Mouse (Mus musculus) forebrain, embryonic 15.5 days (tissue): ENCODE measurements around the gene Usp21. TPM values are rescaled to one million over a fixed set of nuclear protein-coding genes. Genes with fewer than 3 reads are reported as not detected.

Experiments used
- ATAC-seq: fragments of 200-750 bp; cut with Nextera tagmentation; replicated peaks from 2 replicates; pipeline ENCODE4 v1.8.0; 2017; ENCODE audit warnings: mild to moderate bottlenecking, moderate TSS enrichment, moderate library complexity
- H3K27ac ChIP-seq: fragments of 300-500 bp; sonication (generic); replicated peaks from 2 replicates; pipeline ENCODE4 v1.5.1; 2015; ENCODE audit warnings: mild to moderate bottlenecking, inconsistent platforms
- H3K27me3 ChIP-seq: fragments of 300-500 bp; sonication (generic); 2 replicates; pipeline ENCODE4 v1.6.1; 2015; ENCODE audit warnings: inconsistent platforms
- H3K36me3 ChIP-seq: fragments of 300-500 bp; sonication (generic); 2 replicates; pipeline ENCODE4 v1.6.1; 2015; ENCODE audit warnings: mild to moderate bottlenecking, inconsistent platforms
- H3K4me1 ChIP-seq: fragments of 300-500 bp; sonication (generic); 2 replicates; pipeline ENCODE4 v1.6.1; 2015; ENCODE audit warnings: inconsistent platforms
- H3K4me2 ChIP-seq: fragments of 300-500 bp; sonication (generic); replicated peaks from 2 replicates; pipeline ENCODE4 v1.6.1; 2015; ENCODE audit warnings: mild to moderate bottlenecking, inconsistent platforms
- H3K4me3 ChIP-seq: fragments of 300-500 bp; sonication (generic); 2 replicates; pipeline ENCODE4 v1.5.1; 2015; ENCODE audit warnings: mild to moderate bottlenecking, inconsistent platforms
- H3K9ac ChIP-seq: fragments of 300-500 bp; sonication (generic); replicated peaks from 2 replicates; pipeline ENCODE4 v1.6.1; 2015; ENCODE audit warnings: mild to moderate bottlenecking, inconsistent platforms
- H3K9me3 ChIP-seq: fragments of 300-500 bp; sonication (generic); 2 replicates; pipeline ENCODE4 v1.6.1; 2016; ENCODE audit warnings: inconsistent platforms
- WGBS: fragments of 180-500 bp; shearing (Covaris S2); methylation state at CpG from one replicate; pipeline ENCODE4 v1.1.7; 2015; ENCODE audit warnings: mixed read lengths; 5-methylcytosine and 5-hydroxymethylcytosine counted together
- polyA plus RNA-seq: library from polyadenylated mRNA; unstranded; fragments of >200 nt; fragmentation: Nextera tagmentation; extraction: Ambion mirVana; gene quantifications from 2 replicates; pipeline ENCODE4 v1.2.1, GENCODE M21; 2015

The Usp21 gene
- polyA plus RNA-seq, 1 experiment from 2014 or later, result 132 TPM

DNA sequence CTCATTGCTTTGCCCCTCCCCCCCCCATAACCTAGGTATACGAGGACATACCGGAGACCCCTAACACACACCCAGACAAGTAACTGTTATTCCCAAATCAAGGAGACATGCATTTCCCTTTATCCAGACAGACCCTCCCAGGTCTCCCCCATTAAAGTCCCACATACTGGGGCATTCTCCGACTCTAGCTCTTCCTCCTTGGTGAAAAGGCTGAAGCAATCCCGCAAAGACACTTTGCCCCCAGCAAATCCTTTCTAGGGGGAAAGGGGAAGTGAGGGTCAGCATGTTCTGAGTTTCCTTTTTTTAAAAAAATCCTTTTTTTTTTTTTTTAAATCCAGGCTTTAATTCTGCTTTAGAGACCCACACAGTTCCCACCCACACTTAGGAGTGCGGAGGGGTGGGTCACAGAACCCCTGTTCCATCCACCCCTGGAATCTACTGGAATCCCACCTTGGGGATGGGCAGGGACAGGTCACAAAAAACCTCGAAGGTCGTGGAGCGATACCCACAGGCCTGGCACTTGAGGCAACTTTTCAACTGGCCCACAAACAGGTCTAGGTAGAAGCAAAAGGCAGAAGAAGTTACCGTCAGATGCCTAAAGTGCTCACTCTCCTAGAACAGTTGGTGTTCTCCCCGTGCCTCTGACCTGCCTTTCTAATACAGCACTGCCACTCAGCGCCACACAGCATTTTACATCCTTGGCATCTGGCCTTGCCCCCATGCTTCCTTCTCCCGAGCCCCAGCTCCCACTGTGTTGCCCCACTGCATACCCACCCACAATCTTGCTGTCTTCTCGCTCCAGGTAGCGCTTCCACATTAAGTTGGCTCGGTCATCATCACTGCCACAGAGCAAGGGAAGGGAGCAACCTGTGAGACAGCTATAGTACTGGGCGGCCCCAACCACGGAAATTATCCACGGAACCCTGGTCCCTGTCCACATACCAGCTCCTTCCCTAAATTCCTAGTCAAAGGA, 4.3 kb downstream of the Usp21 start:
- Histone ChIP-seq H3K9me3 (no peaks in the 10 kb centered on the region), H3K27me3 (no peaks in the 10 kb centered on the region), H3K9ac (no peak overlapping the region), H3K4me2 (no peak overlapping the region), H3K4me1 (peaks cover 51% of the 10 kb centered on the region), H3K36me3 (peaks cover 24% of the 10 kb centered on the region), H3K27ac (no peak overlapping the region), H3K4me3 (no peak overlapping the region)
- WGBS, result 92% methylated on average over 18 of the region's 18 CpGs
- ATAC-seq, result no peak

DNA sequence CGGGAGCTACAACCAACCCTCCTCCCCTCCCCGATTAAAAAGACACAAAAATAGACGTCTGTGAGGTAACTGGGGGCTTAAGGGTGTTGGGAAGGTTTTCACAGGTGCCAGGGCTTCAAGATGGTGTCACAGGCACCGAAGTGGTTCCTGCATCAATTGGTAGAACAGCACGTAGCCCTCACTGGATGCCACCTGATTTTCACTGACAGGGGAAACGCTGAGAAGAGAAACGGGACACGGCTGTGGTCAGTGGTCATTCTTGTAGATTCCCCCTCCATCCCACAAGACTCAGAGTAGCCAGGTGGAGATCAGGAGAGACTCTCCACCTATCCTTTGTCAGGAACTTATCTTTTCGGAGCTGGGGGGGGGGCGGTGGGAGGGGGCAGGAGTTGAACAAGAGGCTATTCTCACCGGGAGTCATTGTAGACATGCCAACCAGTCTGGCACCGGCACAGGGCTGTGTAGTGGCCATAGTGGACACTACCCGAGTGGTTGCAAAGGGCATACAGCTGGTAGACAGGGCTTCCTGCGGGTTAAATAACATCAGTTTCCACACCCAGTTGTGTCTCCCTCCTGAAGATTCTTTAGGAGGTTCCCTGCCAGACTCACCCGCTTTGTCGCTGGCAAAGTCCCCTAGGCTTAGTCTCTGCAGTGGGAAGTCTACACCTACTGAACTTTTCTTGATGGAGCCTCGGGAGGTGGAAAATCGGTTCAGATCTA, 5.5 kb downstream of the Usp21 start:
- Histone ChIP-seq H3K4me1 (peaks cover 46% of the 10 kb centered on the region), H3K4me3 (no peak overlapping the region)

GRCm38 (mm10) chr1:171281528-171281923, 6.3 kb downstream of the Usp21 start:
- 2% methylated on average over 10 of the region's 10 CpGs for WGBS
- Histone ChIP-seq H3K4me2 (peak overlapping the region; percentile 80), H3K4me3 (peak overlapping the region; percentile 55), H3K27ac (peak overlapping the region; percentile 79), H3K9me3 (no peaks in the 10 kb centered on the region), H3K9ac (peak overlapping the region; percentile 45), H3K27me3 (no peaks in the 10 kb centered on the region), H3K4me1 (peaks cover 39% of the 10 kb centered on the region), H3K36me3 (peaks cover 41% of the 10 kb centered on the region)
- peak; percentile 41 for ATAC-seq

More for the DNA sequence above, 5.5 kb downstream of the Usp21 start:
- 76% methylated on average over 18 of the region's 18 CpGs for WGBS
- H3K9ac ChIP-seq, result no peak overlapping the region
- H3K27ac ChIP-seq, result no peak overlapping the region
- ATAC-seq, result no peak
- no peak overlapping the region for H3K4me2 ChIP-seq
- no peaks in the 10 kb centered on the region for H3K9me3 ChIP-seq
- no peaks in the 10 kb centered on the region for H3K27me3 ChIP-seq
- peaks cover 34% of the 10 kb centered on the region for H3K36me3 ChIP-seq

- Histone ChIP-seq H3K36me3 (peaks cover 43% of the 10 kb centered on the region), H3K9ac (peak within 1 kb of the TSS; percentile 60), H3K4me3 (peak within 1 kb of the TSS; percentile 55), H3K27ac (peak within 1 kb of the TSS; percentile 79), H3K4me2 (peak within 1 kb of the TSS; percentile 80), H3K4me1 (peaks cover 34% of the 10 kb centered on the region), H3K9me3 (no peaks in the 10 kb centered on the region), H3K27me3 (no peaks in the 10 kb centered on the region)
- 0% methylated on average over 26 of the region's 26 CpGs for WGBS
- ATAC-seq, result peak; percentile 99
Observed at GRCm38 (mm10) chr1:171280916-171281527, 6.8 kb downstream of the Usp21 start, which contains the start of gene Ppox. Gene Ppox, minus strand, starts transcription at chr1:171281186.

DNA sequence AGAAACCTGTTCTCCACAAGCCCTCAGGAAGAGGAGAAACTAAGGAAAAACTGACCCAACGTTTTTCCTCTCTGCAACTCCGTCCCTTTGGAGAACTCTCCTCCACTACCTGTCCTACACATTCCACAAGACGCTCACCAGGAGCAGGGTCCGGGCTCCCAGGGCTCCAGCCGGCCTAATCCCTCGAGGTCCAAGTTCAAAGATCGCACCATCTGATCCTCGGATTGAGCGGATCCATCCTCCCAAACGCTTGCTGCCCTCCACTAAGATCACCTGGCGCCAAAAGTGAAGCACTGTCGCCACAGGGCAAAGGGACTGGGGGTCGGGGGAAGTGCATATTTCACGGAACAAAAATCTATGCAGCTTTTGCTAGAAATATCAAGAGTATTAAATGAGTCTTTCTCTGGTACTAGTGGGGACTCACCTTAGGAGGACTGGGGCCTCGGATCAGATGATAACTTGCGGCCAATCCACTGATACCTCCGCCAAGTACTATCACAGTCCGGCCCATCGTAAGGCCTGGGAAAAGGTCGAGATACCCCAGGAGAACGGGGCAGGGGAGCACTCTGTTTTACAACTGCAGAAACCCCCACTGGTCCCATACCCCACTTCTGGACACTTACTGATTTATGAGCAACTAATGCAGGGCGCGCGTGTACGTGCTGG, 7.4 kb downstream of the Usp21 start:
- Histone ChIP-seq H3K27me3 (no peaks in the 10 kb centered on the region), H3K36me3 (peaks cover 46% of the 10 kb centered on the region), H3K4me3 (peak overlapping the region; percentile 55), H3K27ac (no peak overlapping the region), H3K9ac (peak overlapping the region; percentile 60), H3K4me2 (peak overlapping the region; percentile 80), H3K9me3 (no peaks in the 10 kb centered on the region), H3K4me1 (peaks cover 28% of the 10 kb centered on the region)
- ATAC-seq, result no peak; the same call in 1 of the 2 replicates
- WGBS, result 1% methylated on average over 25 of the region's 25 CpGs

DNA sequence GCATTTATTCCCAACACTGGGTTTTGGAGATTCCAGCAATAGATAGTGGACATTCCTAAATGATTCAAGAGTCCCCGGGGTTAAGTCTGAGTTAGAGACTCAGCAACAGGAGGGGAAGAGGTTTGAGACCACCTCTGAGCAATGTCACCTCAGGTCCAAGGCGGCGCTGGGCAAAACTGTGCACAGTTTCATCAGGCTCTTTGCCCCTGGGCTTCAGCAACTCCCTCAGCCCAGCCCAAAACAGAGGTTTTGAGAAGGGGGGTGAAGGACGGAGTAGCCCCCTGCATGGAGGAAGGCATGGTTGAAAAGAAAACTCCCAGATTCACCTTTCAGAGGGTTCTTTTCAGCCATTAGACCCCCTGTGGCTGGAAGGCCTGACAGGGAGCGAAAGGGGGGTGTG, 8.1 kb downstream of the Usp21 start:
- Histone ChIP-seq H3K4me3 (peak overlapping the region; percentile 55), H3K9me3 (no peaks in the 10 kb centered on the region), H3K27me3 (no peaks in the 10 kb centered on the region), H3K27ac (no peak overlapping the region), H3K9ac (peak overlapping the region; percentile 60; the same call in 1 of the 2 replicates), H3K4me2 (peak overlapping the region; percentile 80), H3K4me1 (peaks cover 25% of the 10 kb centered on the region), H3K36me3 (peaks cover 52% of the 10 kb centered on the region)
- ATAC-seq, result no peak
- WGBS, result 67% methylated on average over 5 of the region's 5 CpGs

GRCm38 (mm10) chr1:171279012-171279705, 8.6 kb downstream of the Usp21 start:
- 92% methylated on average over 14 of the region's 14 CpGs for WGBS
- ATAC-seq, result no peak
- H3K36me3 ChIP-seq, result peaks cover 54% of the 10 kb centered on the region
- no peak overlapping the region for H3K9ac ChIP-seq
- peaks cover 25% of the 10 kb centered on the region for H3K4me1 ChIP-seq
- no peak overlapping the region for H3K4me2 ChIP-seq
- H3K4me3 ChIP-seq, result no peak overlapping the region
- no peak overlapping the region for H3K27ac ChIP-seq
- H3K27me3 ChIP-seq, result no peaks in the 10 kb centered on the region
- H3K9me3 ChIP-seq, result no peaks in the 10 kb centered on the region

GRCm38 (mm10) chr1:171278436-171278835, 9.4 kb downstream of the Usp21 start:
- H3K36me3 ChIP-seq, result peaks cover 56% of the 10 kb centered on the region
- H3K4me3 ChIP-seq, result no peak overlapping the region
- H3K9ac ChIP-seq, result no peak overlapping the region
- no peak overlapping the region for H3K4me2 ChIP-seq
- H3K4me1 ChIP-seq, result peaks cover 25% of the 10 kb centered on the region
- H3K27ac ChIP-seq, result no peak overlapping the region
- no peaks in the 10 kb centered on the region for H3K27me3 ChIP-seq
- no peaks in the 10 kb centered on the region for H3K9me3 ChIP-seq
- no peak for ATAC-seq
- WGBS, result 94% methylated on average over 8 of the region's 8 CpGs

DNA sequence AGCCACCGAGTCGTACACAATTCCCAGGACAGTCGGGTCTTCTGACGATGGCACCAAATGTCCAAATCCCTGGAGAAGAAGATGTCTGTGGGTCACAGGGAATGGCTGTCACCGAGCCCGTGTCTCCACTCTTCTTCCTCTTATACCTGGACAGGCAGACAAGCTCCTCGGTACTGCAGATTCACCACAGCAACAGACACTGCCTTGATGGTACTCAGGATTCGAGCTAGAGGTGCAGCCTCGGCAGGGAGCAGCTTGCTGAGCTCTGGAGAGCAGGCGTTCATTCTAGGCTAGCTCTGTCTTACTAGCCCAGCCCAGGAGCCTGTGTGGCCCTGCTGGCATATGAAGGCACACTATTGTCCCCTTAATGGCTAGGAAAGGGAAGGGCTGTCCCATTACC, 10.1 kb downstream of the Usp21 start:
- ATAC-seq, result no peak
- H3K9ac ChIP-seq, result no peak overlapping the region
- H3K27me3 ChIP-seq, result no peaks in the 10 kb centered on the region
- H3K4me1 ChIP-seq, result peaks cover 25% of the 10 kb centered on the region
- H3K4me3 ChIP-seq, result no peak overlapping the region
- H3K36me3 ChIP-seq, result peaks cover 61% of the 10 kb centered on the region
- H3K27ac ChIP-seq, result no peak overlapping the region
- no peaks in the 10 kb centered on the region for H3K9me3 ChIP-seq
- 89% methylated on average over 10 of the region's 10 CpGs for WGBS
- H3K4me2 ChIP-seq, result no peak overlapping the region

DNA sequence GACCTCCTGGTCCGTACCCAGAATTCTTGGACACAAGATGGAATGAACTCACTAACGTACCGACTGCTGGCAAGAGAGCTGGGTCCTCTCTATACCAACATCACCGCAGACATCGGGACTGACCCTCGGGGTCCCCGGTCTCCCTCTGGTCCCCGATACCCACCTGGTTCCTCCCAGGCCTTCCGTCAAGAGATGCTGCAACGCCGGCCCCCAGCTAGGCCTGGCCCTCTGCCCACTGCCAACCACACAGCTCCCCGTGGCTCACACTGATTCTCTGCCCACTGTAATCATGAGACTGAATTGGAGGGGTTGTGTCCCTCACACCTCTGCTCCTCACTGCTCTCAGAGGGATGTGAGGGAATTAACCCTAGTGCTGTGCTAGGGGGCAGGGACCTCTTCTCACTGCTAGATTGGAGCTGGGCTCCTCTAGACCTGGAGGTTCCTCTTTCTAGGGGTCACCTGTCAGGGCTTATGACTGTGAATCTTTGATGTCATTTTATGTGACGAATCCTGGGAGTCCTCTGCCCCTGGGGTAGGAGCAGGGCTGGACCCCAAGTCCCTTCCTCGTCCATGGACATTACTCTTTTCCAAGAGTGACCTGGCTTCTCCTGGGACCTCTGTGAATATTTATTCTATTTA, 11.6 kb downstream of the Usp21 start:
- no peak overlapping the region for H3K4me3 ChIP-seq
- H3K4me1 ChIP-seq, result peaks cover 30% of the 10 kb centered on the region
- no peak overlapping the region for H3K9ac ChIP-seq
- no peaks in the 10 kb centered on the region for H3K27me3 ChIP-seq
- H3K27ac ChIP-seq, result no peak overlapping the region
- no peak for ATAC-seq
- 91% methylated on average over 14 of the region's 14 CpGs for WGBS
- peaks cover 60% of the 10 kb centered on the region for H3K36me3 ChIP-seq
- H3K9me3 ChIP-seq, result no peaks in the 10 kb centered on the region
- no peak overlapping the region for H3K4me2 ChIP-seq
